Mouse (Mus musculus): ENCODE data around the gene Slc17a1. TPM values are rescaled to one million over a fixed set of nuclear protein-coding genes. Genes with fewer than 3 reads are reported as not detected.

Gene Slc17a1
- polyA plus RNA-seq (2016; fragmentation: Nextera tagmentation; extraction: Ambion mirVana), result not detected in 2 replicates

- no peak for DNase-seq (ENCODE audit: low spot score)
- Histone ChIP-seq H3K36me3 (no peaks in the 10 kb centered on the region), H3K27me3 (ENCODE audit: low read depth, poor library complexity, severe bottlenecking) (no peaks in the 10 kb centered on the region), H3K4me3 (no peak within 1 kb of the TSS), H3K9me3 (replicated peaks) (no peaks in the 10 kb centered on the region), H3K4me1 (0 out of 2 replicates have a peak, but pooled peaks cover 5% of the 10 kb centered on the region), H3K27ac (no peak within 1 kb of the TSS)
- 90% methylated on average over 7 of the region's 7 CpGs for WGBS
Measured at GRCm38 (mm10) chr13:23867405-23867804, at the start of gene Slc17a1. Gene Slc17a1 (plus strand): TSS chr13:23867750.

- no peak for DNase-seq (ENCODE audit: low spot score)
- WGBS, result 81% methylated on average over 4 of the region's 4 CpGs
Measured at GRCm38 (mm10) chr13:23820179-23820940, 47.2 kb upstream of the Slc17a1 start.

GRCm38 (mm10) chr13:23822213-23822612 is 45.3 kb upstream of the Slc17a1 start:
- H3K27me3 ChIP-seq (ENCODE audit: low read depth, poor library complexity, severe bottlenecking), result no peaks in the 10 kb centered on the region
- H3K36me3 ChIP-seq, result no peaks in the 10 kb centered on the region
- no peaks in the 10 kb centered on the region for H3K9me3 ChIP-seq (replicated peaks)
- DNase-seq (ENCODE audit: low spot score), result no peak
- H3K27ac ChIP-seq, result no peak overlapping the region
- no peak overlapping the region for H3K4me3 ChIP-seq
- 94% methylated on average over 3 of the region's 3 CpGs for WGBS
- H3K4me1 ChIP-seq, result peaks cover 8% of the 10 kb centered on the region

More at GRCm38 (mm10) chr13:23820179-23820940, 47.2 kb upstream of the Slc17a1 start:
- Histone ChIP-seq H3K4me1 (peaks cover 9% of the 10 kb centered on the region), H3K27ac (no peak overlapping the region), H3K4me3 (no peak overlapping the region), H3K36me3 (no peaks in the 10 kb centered on the region), H3K9me3 (replicated peaks) (no peaks in the 10 kb centered on the region), H3K27me3 (ENCODE audit: low read depth, poor library complexity, severe bottlenecking) (no peaks in the 10 kb centered on the region)

GRCm38 (mm10) chr13:23826606-23827005 is 40.9 kb upstream of the Slc17a1 start:
- Histone ChIP-seq H3K4me1 (no peaks in the 10 kb centered on the region), H3K36me3 (no peaks in the 10 kb centered on the region), H3K27me3 (ENCODE audit: low read depth, poor library complexity, severe bottlenecking) (no peaks in the 10 kb centered on the region), H3K4me3 (no peak overlapping the region), H3K27ac (no peak overlapping the region), H3K9me3 (replicated peaks) (no peaks in the 10 kb centered on the region)
- DNase-seq (ENCODE audit: low spot score), result no peak
- 83% methylated on average over 3 of the region's 3 CpGs for WGBS

- Histone ChIP-seq H3K4me1 (no peaks in the 10 kb centered on the region), H3K36me3 (no peaks in the 10 kb centered on the region), H3K4me3 (no peak overlapping the region), H3K27ac (no peak overlapping the region), H3K9me3 (replicated peaks) (no peaks in the 10 kb centered on the region), H3K27me3 (ENCODE audit: low read depth, poor library complexity, severe bottlenecking) (no peaks in the 10 kb centered on the region)
- DNase-seq (ENCODE audit: low spot score), result peak; percentile 42
- WGBS, result 22% methylated on average over 6 of the region's 6 CpGs
Measured at GRCm38 (mm10) chr13:23833053-23833452, 34.5 kb upstream of the Slc17a1 start.

- Histone ChIP-seq H3K4me3 (no peak overlapping the region), H3K9me3 (replicated peaks) (no peaks in the 10 kb centered on the region), H3K27me3 (ENCODE audit: low read depth, poor library complexity, severe bottlenecking) (no peaks in the 10 kb centered on the region), H3K36me3 (no peaks in the 10 kb centered on the region), H3K27ac (no peak overlapping the region), H3K4me1 (no peaks in the 10 kb centered on the region)
- no peak for DNase-seq (ENCODE audit: low spot score)
- WGBS, result 86% methylated on average over 5 of the region's 5 CpGs
Measured at GRCm38 (mm10) chr13:23834836-23835235, 32.7 kb upstream of the Slc17a1 start.

GRCm38 (mm10) chr13:23836630-23837029 is 30.9 kb upstream of the Slc17a1 start:
- H3K27me3 ChIP-seq (ENCODE audit: low read depth, poor library complexity, severe bottlenecking), result no peaks in the 10 kb centered on the region
- no peak overlapping the region for H3K27ac ChIP-seq
- H3K9me3 ChIP-seq (replicated peaks), result no peaks in the 10 kb centered on the region
- WGBS, result 93% methylated on average over 5 of the region's 5 CpGs
- no peak for DNase-seq (ENCODE audit: low spot score)
- no peaks in the 10 kb centered on the region for H3K4me1 ChIP-seq
- no peaks in the 10 kb centered on the region for H3K36me3 ChIP-seq
- H3K4me3 ChIP-seq, result no peak overlapping the region

GRCm38 (mm10) chr13:23839308-23839707 is 28.2 kb upstream of the Slc17a1 start, which contains the start of gene Slc17a3:
Gene Slc17a3 (plus strand): TSS chr13:23839434.
- H3K4me3 ChIP-seq, result no peak within 1 kb of the TSS
- no peaks in the 10 kb centered on the region for H3K4me1 ChIP-seq
- no peaks in the 10 kb centered on the region for H3K27me3 ChIP-seq (ENCODE audit: low read depth, poor library complexity, severe bottlenecking)
- H3K9me3 ChIP-seq (replicated peaks), result no peaks in the 10 kb centered on the region
- no peak for DNase-seq (ENCODE audit: low spot score)
- WGBS, result 86% methylated on average over 2 of the region's 2 CpGs
- no peaks in the 10 kb centered on the region for H3K36me3 ChIP-seq
- H3K27ac ChIP-seq, result no peak within 1 kb of the TSS

GRCm38 (mm10) chr13:23845851-23846250 is 21.7 kb upstream of the Slc17a1 start:
- H3K4me1 ChIP-seq, result 0 out of 2 replicates have a peak, but pooled peaks cover 3% of the 10 kb centered on the region
- no peak overlapping the region for H3K4me3 ChIP-seq
- no peak overlapping the region for H3K27ac ChIP-seq
- no peaks in the 10 kb centered on the region for H3K27me3 ChIP-seq (ENCODE audit: low read depth, poor library complexity, severe bottlenecking)
- H3K9me3 ChIP-seq (replicated peaks), result no peaks in the 10 kb centered on the region
- DNase-seq (ENCODE audit: low spot score), result no peak
- WGBS, result 71% methylated on average over 4 of the region's 4 CpGs
- H3K36me3 ChIP-seq, result no peaks in the 10 kb centered on the region

GRCm38 (mm10) chr13:23849299-23849698 is 18.3 kb upstream of the Slc17a1 start:
- no peaks in the 10 kb centered on the region for H3K36me3 ChIP-seq
- no peak for DNase-seq (ENCODE audit: low spot score)
- no peaks in the 10 kb centered on the region for H3K9me3 ChIP-seq (replicated peaks)
- H3K27ac ChIP-seq, result no peak overlapping the region
- H3K27me3 ChIP-seq (ENCODE audit: low read depth, poor library complexity, severe bottlenecking), result no peaks in the 10 kb centered on the region
- H3K4me3 ChIP-seq, result no peak overlapping the region
- WGBS, result 85% methylated on average over 2 of the region's 2 CpGs
- H3K4me1 ChIP-seq, result 0 out of 2 replicates have a peak, but pooled peaks cover 3% of the 10 kb centered on the region

- Histone ChIP-seq H3K36me3 (no peaks in the 10 kb centered on the region), H3K9me3 (replicated peaks) (no peaks in the 10 kb centered on the region), H3K27me3 (ENCODE audit: low read depth, poor library complexity, severe bottlenecking) (no peaks in the 10 kb centered on the region), H3K4me1 (no peaks in the 10 kb centered on the region), H3K4me3 (no peak overlapping the region), H3K27ac (no peak overlapping the region)
- WGBS, result 71% methylated on average over 3 of the region's 3 CpGs
- no peak for DNase-seq (ENCODE audit: low spot score)
Measured at GRCm38 (mm10) chr13:23856401-23856800, 11.1 kb upstream of the Slc17a1 start.

- no peaks in the 10 kb centered on the region for H3K9me3 ChIP-seq (replicated peaks)
- no peaks in the 10 kb centered on the region for H3K36me3 ChIP-seq
- DNase-seq (ENCODE audit: low spot score), result no peak
- H3K4me3 ChIP-seq, result no peak overlapping the region
- H3K27ac ChIP-seq, result no peak overlapping the region
- no peaks in the 10 kb centered on the region for H3K27me3 ChIP-seq (ENCODE audit: low read depth, poor library complexity, severe bottlenecking)
- 0 out of 2 replicates have a peak, but pooled peaks cover 5% of the 10 kb centered on the region for H3K4me1 ChIP-seq
Measured at GRCm38 (mm10) chr13:23861815-23862214, 5.7 kb upstream of the Slc17a1 start.

GRCm38 (mm10) chr13:23864711-23865110 is 2.8 kb upstream of the Slc17a1 start:
- Histone ChIP-seq H3K4me1 (0 out of 2 replicates have a peak, but pooled peaks cover 5% of the 10 kb centered on the region), H3K27me3 (ENCODE audit: low read depth, poor library complexity, severe bottlenecking) (no peaks in the 10 kb centered on the region), H3K4me3 (no peak overlapping the region), H3K36me3 (no peaks in the 10 kb centered on the region), H3K27ac (no peak overlapping the region), H3K9me3 (replicated peaks) (no peaks in the 10 kb centered on the region)
- WGBS, result 95% methylated on average over 9 of the region's 9 CpGs
- no peak for DNase-seq (ENCODE audit: low spot score)
